Mouse (Mus musculus) cerebellum, adult 9-11 months (tissue): Measurements from ENCODE around the gene Gar1.

Experiments
- DNase-seq: peaks from one replicate; pipeline ENCODE4 v3.0.0; 2022

Gene Gar1

DNA sequence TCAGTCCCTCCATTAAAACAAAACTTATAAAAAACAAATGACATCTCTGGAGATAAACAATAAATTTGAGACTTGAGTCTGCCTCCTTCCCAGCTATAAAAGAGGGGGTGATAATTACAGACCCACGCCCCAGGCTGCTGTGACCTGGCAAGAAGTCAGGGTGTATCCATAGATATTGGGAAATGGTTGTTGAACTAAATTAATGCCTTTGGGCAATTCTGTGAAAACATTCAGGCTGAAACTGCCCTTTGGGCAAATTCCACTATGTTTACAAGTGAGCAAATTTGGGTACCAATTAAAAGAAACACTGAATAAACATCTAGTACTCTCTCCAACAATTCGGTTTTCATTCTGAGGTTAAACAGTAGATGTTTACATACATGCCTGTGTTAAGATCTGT is 32.2 kb downstream of the Gar1 start:
- no peak for DNase-seq

DNA sequence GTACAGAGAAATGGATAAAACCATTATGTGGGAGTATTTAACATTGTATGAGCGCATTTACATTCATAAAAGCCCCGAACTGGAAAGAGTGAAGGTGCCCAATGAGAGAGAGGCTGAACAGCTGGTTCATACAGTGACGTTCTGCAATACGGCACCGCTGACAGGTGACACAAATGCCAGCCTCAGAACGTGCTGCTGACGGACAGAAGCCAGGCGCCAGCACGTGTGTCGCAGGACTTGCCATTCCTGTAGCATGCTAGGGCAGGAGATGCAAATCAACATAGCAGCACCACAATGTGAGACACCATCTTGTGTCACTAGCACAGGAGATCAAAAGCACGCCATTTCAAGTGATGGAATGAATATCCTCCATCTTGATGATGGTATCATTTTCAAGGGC is 32.6 kb downstream of the Gar1 start:
- DNase-seq: no peak

DNA sequence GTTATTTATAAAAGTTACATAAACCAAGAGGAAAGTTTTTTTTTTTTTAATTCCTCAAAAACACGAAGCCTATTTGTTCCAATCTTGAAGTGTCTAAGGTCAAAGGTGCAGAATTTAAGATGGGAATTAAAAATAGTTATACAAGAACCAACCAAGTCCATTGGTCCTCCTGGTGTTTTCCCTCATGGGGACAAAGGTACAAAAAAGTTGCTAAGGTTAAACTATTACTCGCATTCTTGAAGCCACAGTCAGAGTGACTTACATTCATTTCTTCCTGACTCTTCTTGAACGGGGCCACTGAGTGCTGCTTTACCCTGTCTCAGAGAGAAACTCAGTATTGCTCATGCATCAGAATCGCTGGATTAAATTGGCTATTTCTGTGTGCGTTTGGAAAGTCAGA is 33.9 kb downstream of the Gar1 start:
- DNase-seq: no peak

DNA sequence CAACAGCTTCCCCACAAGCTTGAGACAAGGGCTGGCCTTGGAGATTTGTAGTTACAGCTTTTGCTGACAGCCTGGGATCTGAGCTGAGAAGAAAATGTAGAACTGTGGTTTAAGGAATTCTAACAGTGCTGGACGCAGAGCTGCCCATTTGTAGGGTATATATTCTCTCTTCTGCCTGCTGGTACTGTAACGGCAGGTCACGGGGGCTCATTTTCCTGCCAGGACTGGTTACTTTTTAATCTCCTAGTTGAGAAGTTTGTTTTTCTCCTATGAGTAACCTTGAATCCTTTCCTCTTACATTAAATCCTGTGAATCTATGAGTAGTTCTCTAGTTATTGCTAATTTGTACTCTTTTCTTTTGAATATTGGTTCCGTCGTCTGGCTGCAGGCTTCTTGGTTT is 37.4 kb downstream of the Gar1 start:
- no peak for DNase-seq

DNA sequence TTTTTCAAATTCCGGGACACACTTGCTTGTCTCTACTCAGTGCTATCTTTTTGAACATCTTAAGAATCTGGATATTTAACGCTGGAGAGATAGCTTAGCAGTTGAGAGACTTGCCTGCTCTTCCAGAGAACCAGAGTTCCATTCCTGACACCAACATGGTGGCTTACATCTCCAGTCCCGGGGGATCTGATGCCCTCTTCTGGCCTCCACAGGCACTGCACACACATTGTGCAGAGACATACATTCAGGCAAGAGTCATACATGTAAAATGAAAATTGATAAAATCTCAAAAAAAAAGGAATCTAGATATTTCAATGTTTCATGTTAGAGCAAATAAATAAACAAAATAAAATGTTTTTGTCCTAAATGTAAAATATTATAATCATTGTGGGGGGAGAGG is 48.5 kb downstream of the Gar1 start:
- DNase-seq: no peak

DNA sequence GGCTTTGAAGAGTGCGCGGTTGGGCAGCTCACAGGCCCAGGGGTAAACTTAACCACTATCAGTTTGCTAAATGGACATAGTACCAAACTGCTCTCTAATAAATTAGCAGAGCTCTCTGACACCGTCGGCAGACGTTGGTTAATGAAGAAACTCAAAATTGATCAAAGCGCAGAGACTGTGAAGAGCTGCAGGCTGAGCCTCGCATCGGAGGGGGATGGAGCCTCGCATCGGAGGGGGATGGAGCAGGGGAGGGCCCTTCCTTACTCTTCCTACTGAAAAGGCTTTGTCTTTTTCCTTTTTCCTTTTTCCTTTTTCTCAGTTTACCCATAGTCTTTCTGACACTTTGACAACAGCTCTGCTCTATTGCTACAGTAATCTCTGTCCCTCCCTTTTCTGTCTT is 49.8 kb downstream of the Gar1 start:
- DNase-seq: no peak
